In genomic region chr6:126766552-126766951, GRCm38 (mm10) we compare ENCODE assay signal across 12 mouse cellular contexts. TPM values are rescaled to one million over a fixed set of nuclear protein-coding genes. Genes with fewer than 3 reads are reported as not detected.
DNase-seq lines count a peak whose midpoint lies in the region; ATAC-seq lines count a peak whose summit lies in the region.
"Had no signal": no experiment of that assay in that cellular context is flagged by ENCODE, and none has a peak within 500 bp of the region (broad histone marks: within the 10 kb centered on the region; RNA-seq: fewer than 3 reads in every experiment).

No protein-coding gene starts in this region.

- no peak overlapping the region for H3K9ac ChIP-seq in kidney, embryonic 14.5 days (ENCODE audit: low read depth, low read length)
- no peak overlapping the region for H3K9ac ChIP-seq in embryonic facial prominence, embryonic 14.5 days (ENCODE audit: low read depth, low read length)
- H3K9ac ChIP-seq in midbrain, embryonic 13.5 days (replicated peaks): no peak overlapping the region
- H3K9ac ChIP-seq: heart, embryonic 13.5 days had no signal

- H3K36me3 ChIP-seq in kidney, embryonic 14.5 days (ENCODE audit: control insufficient read depth, insufficient read depth, low read length): no peaks in the 10 kb centered on the region
- no peaks in the 10 kb centered on the region for H3K36me3 ChIP-seq in embryonic facial prominence, embryonic 14.5 days (ENCODE audit: control insufficient read depth, insufficient read depth, low read length)
- no peaks in the 10 kb centered on the region for H3K36me3 ChIP-seq in midbrain, embryonic 13.5 days
- H3K36me3 ChIP-seq: heart, embryonic 13.5 days had no signal

- no peak for DNase-seq in kidney, adult 9 months
- DNase-seq in Muller cell, postnatal 12 days (ENCODE audit: inconsistent ontology term): peak; percentile 61
- peak; percentile 40 for DNase-seq in embryonic facial prominence, embryonic 14.5 days (ENCODE audit: low spot score)
- no peak for DNase-seq in thymus, postnatal 36 days
- no peak for DNase-seq in heart, adult 9 months (ENCODE audit: low spot score in 2 of 2)
- DNase-seq: lung, postnatal 14 days; right cerebral cortex, postnatal 25 days had no signal

- no peak overlapping the region for H3K27ac ChIP-seq in kidney, embryonic 14.5 days (ENCODE audit: low read depth, low read length)
- no peak overlapping the region for H3K27ac ChIP-seq in embryonic facial prominence, embryonic 14.5 days (replicated peaks; ENCODE audit: low read depth, low read length)
- peak overlapping the region; percentile 84 for H3K27ac ChIP-seq in midbrain, embryonic 13.5 days

- WGBS in kidney, embryonic 14.5 days: 71% methylated on average over 5 of the region's 5 CpGs
- WGBS in embryonic facial prominence, embryonic 14.5 days: 53% methylated on average over 5 of the region's 5 CpGs
- WGBS in midbrain, embryonic 13.5 days: 53% methylated on average over 5 of the region's 5 CpGs

- 0 out of 2 replicates have a peak, but pooled peaks have one; percentile 28 for ATAC-seq in kidney, embryonic 14.5 days (ENCODE audit: low FRiP score, low TSS enrichment)
- no peak for ATAC-seq in embryonic facial prominence, embryonic 14.5 days (ENCODE audit: low read depth)
- peak; percentile 26; the same call in 1 of the 2 replicates for ATAC-seq in midbrain, embryonic 13.5 days
- ATAC-seq in activated CD4-positive, CD25-positive, alpha-beta regulatory T cell, adult 4 months: no peak

- no peaks in the 10 kb centered on the region for H3K27me3 ChIP-seq in kidney, embryonic 14.5 days (ENCODE audit: control insufficient read depth, insufficient read depth, low read length)
- H3K27me3 ChIP-seq in embryonic facial prominence, embryonic 14.5 days (replicated peaks; ENCODE audit: control insufficient read depth, insufficient read depth, low read length): no peaks in the 10 kb centered on the region
- H3K27me3 ChIP-seq in midbrain, embryonic 13.5 days: no peaks in the 10 kb centered on the region
- H3K27me3 ChIP-seq: heart, embryonic 13.5 days had no signal

- H3K4me2 ChIP-seq in kidney, embryonic 14.5 days (replicated peaks; ENCODE audit: low read depth, low read length): no peak overlapping the region
- no peak overlapping the region for H3K4me2 ChIP-seq in embryonic facial prominence, embryonic 14.5 days (ENCODE audit: low read depth, low read length)
- no peak overlapping the region for H3K4me2 ChIP-seq in midbrain, embryonic 13.5 days (replicated peaks)
- H3K4me2 ChIP-seq: heart, embryonic 13.5 days had no signal

- H3K9me3 ChIP-seq in kidney, embryonic 14.5 days (ENCODE audit: control insufficient read depth, low read length): no peaks in the 10 kb centered on the region
- H3K9me3 ChIP-seq in embryonic facial prominence, embryonic 14.5 days (ENCODE audit: control insufficient read depth, low read length): no peaks in the 10 kb centered on the region
- no peaks in the 10 kb centered on the region for H3K9me3 ChIP-seq in midbrain, embryonic 13.5 days
- H3K9me3 ChIP-seq: heart, embryonic 13.5 days had no signal

- no peaks in the 10 kb centered on the region for H3K4me1 ChIP-seq in kidney, embryonic 14.5 days (ENCODE audit: control insufficient read depth, insufficient read depth, low read length)
- no peaks in the 10 kb centered on the region; the same call in 1 of the 2 replicates for H3K4me1 ChIP-seq in embryonic facial prominence, embryonic 14.5 days (ENCODE audit: control insufficient read depth, insufficient read depth, low read length)
- peaks cover 50% of the 10 kb centered on the region for H3K4me1 ChIP-seq in midbrain, embryonic 13.5 days (replicated peaks)

- H3K4me3 ChIP-seq in kidney, embryonic 14.5 days (ENCODE audit: low read length): no peak overlapping the region
- no peak overlapping the region for H3K4me3 ChIP-seq in embryonic facial prominence, embryonic 14.5 days (ENCODE audit: low read depth, low read length)
- H3K4me3 ChIP-seq in midbrain, embryonic 13.5 days (replicated peaks): no peak overlapping the region
- H3K4me3 ChIP-seq: erythroblast, embryonic 14.5 days; heart, embryonic 13.5 days had no signal

RNA-seq across cellular contexts. Expression of gene Kcna6, which starts 26.1 kb away (rescaled TPM):
- 1.3 and 2.5 TPM in 2 replicates for polyA plus RNA-seq in kidney, embryonic 14.5 days (2014; fragmentation: Nextera tagmentation; extraction: Ambion mirVana)
- polyA plus RNA-seq in embryonic facial prominence, embryonic 14.5 days (2014; fragmentation: Nextera tagmentation; extraction: Ambion mirVana): 9.4 and 9.9 TPM in 2 replicates
- 8.4 and 9.3 TPM in 2 replicates for polyA plus RNA-seq in midbrain, embryonic 13.5 days (2015; fragmentation: Nextera tagmentation; extraction: Ambion mirVana)
- polyA plus RNA-seq in activated CD4-positive, CD25-positive, alpha-beta regulatory T cell, adult 4 months (2017; shearing (Covaris generic)): not detected
- polyA plus RNA-seq: erythroblast, embryonic 14.5 days had no signal

Comparison
In these comparisons a context has a peak if more than half of its experiments do, and no peak if none do; other contexts are left out.
1. ATAC-seq: peak in kidney, embryonic 14.5 days (single experiment) and midbrain, embryonic 13.5 days (single experiment); none in embryonic facial prominence, embryonic 14.5 days (single experiment) and activated CD4-positive, CD25-positive, alpha-beta regulatory T cell, adult 4 months (single experiment).
2. DNase-seq: peak in Muller cell, postnatal 12 days (single experiment) and embryonic facial prominence, embryonic 14.5 days (single experiment); none in kidney, adult 9 months (single experiment), thymus, postnatal 36 days (0 of 2) and heart, adult 9 months (0 of 2).